Mouse (Mus musculus) monocyte, adult 5-6 weeks (primary cell): Measurements from ENCODE around the gene Arl15. TPM values are rescaled to one million over a fixed set of nuclear protein-coding genes. Genes with fewer than 3 reads are reported as not detected.

Experiments used
- ATAC-seq: fragments of 153-309, 156-312 bp; replicated peaks from 2 replicates; pipeline ENCODE4 v1.8.0; 2017; ENCODE audit warnings: mild to moderate bottlenecking; ENCODE audit not compliant: low TSS enrichment, insufficient number of reproducible peaks, severe bottlenecking, poor library complexity, low FRiP score
- total RNA-seq: library from RNA; stranded (forward); fragments of 200-1000, 200-491, 200-594 nt; gene quantifications from 3 replicates; pipeline ENCODE4 v1.2.3, GENCODE M21; 2017

The Arl15 gene
- total RNA-seq, 1 experiment from 2014 or later: 11.3 TPM

- ATAC-seq: no peak
Measured at GRCm38 (mm10) chr13:113998811-113999210, 204.5 kb downstream of the Arl15 start.

GRCm38 (mm10) chr13:114003463-114003862 is 209.2 kb downstream of the Arl15 start:
- no peak for ATAC-seq

GRCm38 (mm10) chr13:114004191-114004590 is 209.9 kb downstream of the Arl15 start:
- ATAC-seq: no peak

GRCm38 (mm10) chr13:114009786-114010185 is 215.5 kb downstream of the Arl15 start:
- no peak for ATAC-seq

- no peak for ATAC-seq
Measured at GRCm38 (mm10) chr13:114010521-114010920, 216.2 kb downstream of the Arl15 start.

- no peak for ATAC-seq
Measured at GRCm38 (mm10) chr13:114011019-114011418, 216.7 kb downstream of the Arl15 start.

GRCm38 (mm10) chr13:114017928-114018327 is 223.6 kb downstream of the Arl15 start:
- ATAC-seq: no peak

GRCm38 (mm10) chr13:114023541-114023940 is 229.2 kb downstream of the Arl15 start:
- no peak for ATAC-seq

GRCm38 (mm10) chr13:114026306-114026705 is 232.0 kb downstream of the Arl15 start:
- ATAC-seq: no peak

GRCm38 (mm10) chr13:114026751-114027150 is 232.4 kb downstream of the Arl15 start:
- ATAC-seq: no peak

- ATAC-seq: no peak
Measured at GRCm38 (mm10) chr13:114048071-114048470, 253.8 kb downstream of the Arl15 start.

GRCm38 (mm10) chr13:114048688-114049087 is 254.4 kb downstream of the Arl15 start:
- no peak for ATAC-seq

- no peak for ATAC-seq
Measured at GRCm38 (mm10) chr13:114051151-114051850, 257.0 kb downstream of the Arl15 start.

- ATAC-seq: no peak
Measured at GRCm38 (mm10) chr13:114052426-114053205, 258.3 kb downstream of the Arl15 start.

- ATAC-seq: no peak
Measured at GRCm38 (mm10) chr13:114053261-114053660, 259.0 kb downstream of the Arl15 start.

- no peak for ATAC-seq
Measured at GRCm38 (mm10) chr13:114055686-114056085, 261.4 kb downstream of the Arl15 start.

GRCm38 (mm10) chr13:114060258-114060657 is 266.0 kb downstream of the Arl15 start:
- ATAC-seq: no peak

GRCm38 (mm10) chr13:114061234-114061633 is 266.9 kb downstream of the Arl15 start:
- no peak for ATAC-seq

GRCm38 (mm10) chr13:114064069-114064468 is 269.8 kb downstream of the Arl15 start:
- ATAC-seq: no peak

- ATAC-seq: no peak
Measured at GRCm38 (mm10) chr13:114065012-114065411, 270.7 kb downstream of the Arl15 start.
